ENCODE assay signal across 10 mouse cellular contexts in genomic region chr14:31604916-31605315, GRCm38 (mm10). TPM values are rescaled to one million over a fixed set of nuclear protein-coding genes. Genes with fewer than 3 reads are reported as not detected.
A peak's percentile ranks its signal among the peaks of the same experiment; 100 is the strongest.
DNase-seq lines count a peak whose midpoint lies in the region; ATAC-seq and TF ChIP-seq lines count a peak whose summit lies in the region.
"Had no signal": no experiment of that assay in that cellular context is flagged by ENCODE, and none has a peak within 500 bp of the region (broad histone marks: within the 10 kb centered on the region; RNA-seq: fewer than 3 reads in every experiment).

No protein-coding gene starts in this region.

- TF ChIP-seq CTCF in spleen, adult 2 months (IDR thresholded peaks at IDR 0.05; ENCODE audit: extremely low read depth, insufficient read depth, insufficient read length, insufficient replicate concordance) = peak; percentile 13; the same call in 1 of the 2 replicates

- peak; percentile 11 to 51 for DNase-seq in heart, adult 18-20 months
- DNase-seq in spleen, adult 2 months (ENCODE audit: low read depth in 1 of 2, low spot score in 2 of 2) = no peak
- DNase-seq in spleen, postnatal 14 days (ENCODE audit: low spot score in 2 of 2) = no peak
- peak; percentile 39 for DNase-seq in induced T-regulatory cell, adult 2 months (ENCODE audit: low read depth)
- DNase-seq in thymus, postnatal 4 days = peak; percentile 62
- no peak for DNase-seq in layer of hippocampus, adult 11-12 months (ENCODE audit: low spot score)
- no peak for DNase-seq in forebrain, embryonic 11.5 days (ENCODE audit: low spot score)

- H3K36me3 ChIP-seq in heart, embryonic 12.5 days = no peaks in the 10 kb centered on the region
- H3K36me3 ChIP-seq in spleen, adult 2 months (ENCODE audit: control insufficient read depth, insufficient read depth, low read length) = no peaks in the 10 kb centered on the region; the same call in 1 of the 2 replicates
- H3K36me3 ChIP-seq in forebrain, embryonic 11.5 days (ENCODE audit: control insufficient read depth, insufficient read depth, low read length) = no peaks in the 10 kb centered on the region
- H3K36me3 ChIP-seq: embryonic facial prominence, embryonic 15.5 days had no signal

- H3K9ac ChIP-seq in heart, embryonic 12.5 days = no peak overlapping the region
- no peak overlapping the region for H3K9ac ChIP-seq in forebrain, embryonic 11.5 days (ENCODE audit: low read length)
- H3K9ac ChIP-seq: embryonic facial prominence, embryonic 15.5 days had no signal

- no peak overlapping the region for H3K4me2 ChIP-seq in heart, embryonic 12.5 days
- H3K4me2 ChIP-seq in forebrain, embryonic 11.5 days (ENCODE audit: low read depth, low read length, severe bottlenecking) = no peak overlapping the region
- H3K4me2 ChIP-seq: embryonic facial prominence, embryonic 15.5 days had no signal

- WGBS in heart, embryonic 12.5 days = 57% methylated on average over 5 of the region's 5 CpGs
- WGBS in spleen, adult 2 months = 80% methylated on average over 5 of the region's 5 CpGs
- 88% methylated on average over 5 of the region's 5 CpGs for WGBS in forebrain, embryonic 11.5 days

- ATAC-seq in heart, embryonic 12.5 days (ENCODE audit: insufficient number of reproducible peaks, low FRiP score) = no peak
- no peak for ATAC-seq in forebrain, embryonic 11.5 days (replicated peaks; ENCODE audit: low FRiP score)

- H3K27ac ChIP-seq in heart, embryonic 12.5 days (ENCODE audit: poor library complexity, severe bottlenecking) = no peak overlapping the region
- H3K27ac ChIP-seq in spleen, adult 2 months (ENCODE audit: insufficient read depth, low read length) = no peak overlapping the region
- no peak overlapping the region for H3K27ac ChIP-seq in forebrain, embryonic 11.5 days (ENCODE audit: low read depth, low read length)
- H3K27ac ChIP-seq: embryonic facial prominence, embryonic 15.5 days had no signal

- no peak for TF ChIP-seq POLR2A in spleen, adult 2 months (IDR thresholded peaks at IDR 0.05; ENCODE audit: low read depth, low read length)

- no peaks in the 10 kb centered on the region for H3K27me3 ChIP-seq in heart, embryonic 12.5 days (replicated peaks)
- H3K27me3 ChIP-seq in spleen, adult 2 months (ENCODE audit: control insufficient read depth, insufficient read depth, low read length) = no peaks in the 10 kb centered on the region
- H3K27me3 ChIP-seq in forebrain, embryonic 11.5 days (ENCODE audit: control insufficient read depth, insufficient read depth, low read length) = no peaks in the 10 kb centered on the region
- H3K27me3 ChIP-seq: embryonic facial prominence, embryonic 15.5 days had no signal

- H3K9me3 ChIP-seq in heart, embryonic 12.5 days (replicated peaks) = no peaks in the 10 kb centered on the region
- H3K9me3 ChIP-seq in forebrain, embryonic 11.5 days (ENCODE audit: control insufficient read depth, low read length) = no peaks in the 10 kb centered on the region
- H3K9me3 ChIP-seq: embryonic facial prominence, embryonic 15.5 days; G1E had no signal

- no peak overlapping the region for H3K4me3 ChIP-seq in heart, embryonic 12.5 days
- no peak overlapping the region for H3K4me3 ChIP-seq in spleen, adult 2 months (ENCODE audit: extremely low read depth, insufficient read depth, insufficient read length)
- no peak overlapping the region for H3K4me3 ChIP-seq in forebrain, embryonic 11.5 days (ENCODE audit: low read depth, low read length)
- H3K4me3 ChIP-seq: embryonic facial prominence, embryonic 15.5 days had no signal

- H3K4me1 ChIP-seq in heart, embryonic 12.5 days (replicated peaks) = no peaks in the 10 kb centered on the region
- no peaks in the 10 kb centered on the region for H3K4me1 ChIP-seq in spleen, adult 2 months (ENCODE audit: control insufficient read depth, insufficient read depth, insufficient read length)
- no peaks in the 10 kb centered on the region for H3K4me1 ChIP-seq in forebrain, embryonic 11.5 days (replicated peaks; ENCODE audit: control insufficient read depth, insufficient read depth, low read length)
- H3K4me1 ChIP-seq: embryonic facial prominence, embryonic 15.5 days had no signal

RNA-seq across cellular contexts. Expression of gene Colq, which starts 13.8 kb away (rescaled TPM):
- total RNA-seq in heart, adult 18-20 months (2021) = 10 to 100 TPM in 1 of 2 experiments, 1 to 10 TPM in 1; 7.7 to 12.5 TPM
- polyA plus RNA-seq in heart, embryonic 12.5 days (2016; fragmentation: Nextera tagmentation; extraction: Ambion mirVana) = 7.6 and 7.7 TPM in 2 replicates
- 13.7 and 13.9 TPM in 2 replicates for polyA plus RNA-seq in spleen, adult 2 months (2012; rRNA removed)
- polyA plus RNA-seq in forebrain, embryonic 11.5 days (2014; fragmentation: Nextera tagmentation; extraction: Ambion mirVana) = 0.09 TPM in 1 of 2 replicates, not detected in the other
- polyA plus RNA-seq: G1E had no signal

RNA-seq across cellular contexts. Expression of gene Gm49387, which starts 35.8 kb away (rescaled TPM):
- 1 to 10 TPM in 1 of 2 experiments, not detected in 1; 2.1 TPM for total RNA-seq in heart, adult 18-20 months (2021)
- 0.10 and 3.7 TPM in 2 replicates for polyA plus RNA-seq in heart, embryonic 12.5 days (2016; fragmentation: Nextera tagmentation; extraction: Ambion mirVana)
- 0.32 TPM in 1 of 2 replicates, not detected in the other for polyA plus RNA-seq in spleen, adult 2 months (2012; rRNA removed)
- polyA plus RNA-seq in forebrain, embryonic 11.5 days (2014; fragmentation: Nextera tagmentation; extraction: Ambion mirVana) = not detected in 2 replicates
- total RNA-seq: G1E had no signal
- polyA plus RNA-seq: G1E had no signal

RNA-seq across cellular contexts. Expression of gene Btd, which starts 35.9 kb away (rescaled TPM):
- total RNA-seq in heart, adult 18-20 months (2021) = 10 to 100 TPM in 1 of 2 experiments, 1 to 10 TPM in 1; 7.8 to 13.2 TPM
- 23.1 and 27.8 TPM in 2 replicates for polyA plus RNA-seq in heart, embryonic 12.5 days (2016; fragmentation: Nextera tagmentation; extraction: Ambion mirVana)
- polyA plus RNA-seq in spleen, adult 2 months (2012; rRNA removed) = 16.8 and 19.0 TPM in 2 replicates
- polyA plus RNA-seq in forebrain, embryonic 11.5 days (2014; fragmentation: Nextera tagmentation; extraction: Ambion mirVana) = 13.4 and 13.5 TPM in 2 replicates

RNA-seq across cellular contexts. Expression of gene Hacl1, which starts 36.2 kb away (rescaled TPM):
- 10 to 100 TPM; 10.9 to 11.5 TPM for total RNA-seq in heart, adult 18-20 months (2021)
- polyA plus RNA-seq in heart, embryonic 12.5 days (2016; fragmentation: Nextera tagmentation; extraction: Ambion mirVana) = 7.9 and 13.2 TPM in 2 replicates
- polyA plus RNA-seq in spleen, adult 2 months (2012; rRNA removed) = 4.5 and 6.1 TPM in 2 replicates
- polyA plus RNA-seq in forebrain, embryonic 11.5 days (2014; fragmentation: Nextera tagmentation; extraction: Ambion mirVana) = 6.9 and 9.4 TPM in 2 replicates

Comparison
In these comparisons a context has a peak if more than half of its experiments do, and no peak if none do; other contexts are left out.
1. DNase-seq: peak in heart, adult 18-20 months (2 of 2), induced T-regulatory cell, adult 2 months (single experiment) and thymus, postnatal 4 days (single experiment); none in spleen, adult 2 months (0 of 2), spleen, postnatal 14 days (0 of 2), layer of hippocampus, adult 11-12 months (single experiment) and forebrain, embryonic 11.5 days (single experiment).